Mouse (Mus musculus): ENCODE measurements around the gene Acyp2.
"Not testable (repeated sequence)": the region's sequence is repeated elsewhere in the genome, so short reads cannot be mapped to it uniquely, and the experiment has no call there.

The Acyp2 gene

DNA sequence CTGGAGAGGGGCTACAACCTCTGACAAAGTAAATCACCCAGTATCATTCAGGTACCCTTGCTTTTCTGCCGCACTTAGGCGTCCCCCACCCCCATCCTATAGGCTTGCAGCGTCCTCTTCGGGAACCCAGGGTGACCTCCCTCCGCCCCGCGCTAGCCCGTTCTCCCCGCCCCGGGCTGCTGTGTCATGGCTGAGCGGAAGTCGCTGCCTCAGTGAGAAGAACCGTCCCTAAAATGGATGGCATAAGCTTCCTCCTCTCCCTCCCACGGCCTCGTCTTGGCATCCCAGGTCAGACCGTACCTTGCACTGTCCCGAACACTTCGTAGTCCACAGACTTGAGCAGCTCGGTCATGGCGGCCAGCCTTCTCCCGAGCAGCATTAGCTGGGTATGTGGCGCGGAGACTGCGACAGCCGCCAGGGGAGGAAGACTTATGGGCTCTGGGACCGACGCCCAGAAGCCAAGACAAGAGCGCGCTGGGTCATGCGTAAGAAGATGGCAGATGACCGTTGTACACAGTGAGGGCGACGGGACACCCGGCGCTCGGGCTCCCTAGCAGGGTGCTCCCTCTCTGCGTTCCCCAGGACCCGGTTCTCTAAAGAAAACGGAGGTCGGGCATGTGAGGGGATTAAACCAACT lies at the start of gene Acyp2:
TSS of gene Acyp2 (minus strand) at position 587 of the 637 bp plus-strand sequence.
- DNase-seq (ENCODE audit: extremely low spot score): peak; percentile 91

DNA sequence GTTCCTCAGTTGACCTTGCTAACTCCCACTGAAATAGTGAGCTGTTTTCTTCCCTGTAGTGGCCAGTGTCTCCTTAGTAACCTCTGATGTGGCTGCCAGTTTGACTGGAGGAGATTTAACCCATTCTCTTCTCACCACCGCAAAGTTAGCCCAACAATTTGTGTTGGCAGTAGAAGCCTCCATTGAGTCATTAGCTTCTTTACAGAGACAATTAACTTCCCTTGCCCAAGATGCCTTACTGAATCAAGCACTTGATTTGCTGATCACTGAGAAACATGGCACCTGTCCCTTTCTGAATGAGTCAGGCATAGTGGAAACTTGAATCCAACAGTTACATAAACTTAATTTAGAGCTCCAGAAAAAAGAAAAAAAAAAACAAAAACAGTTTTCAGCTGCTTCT lies 40.0 kb upstream of the Acyp2 start:
- DNase-seq (ENCODE audit: extremely low spot score): no peak

- no peak for DNase-seq (ENCODE audit: extremely low spot score)
Measured at GRCm38 (mm10) chr11:30676086-30676485, 26.7 kb upstream of the Acyp2 start.

DNA sequence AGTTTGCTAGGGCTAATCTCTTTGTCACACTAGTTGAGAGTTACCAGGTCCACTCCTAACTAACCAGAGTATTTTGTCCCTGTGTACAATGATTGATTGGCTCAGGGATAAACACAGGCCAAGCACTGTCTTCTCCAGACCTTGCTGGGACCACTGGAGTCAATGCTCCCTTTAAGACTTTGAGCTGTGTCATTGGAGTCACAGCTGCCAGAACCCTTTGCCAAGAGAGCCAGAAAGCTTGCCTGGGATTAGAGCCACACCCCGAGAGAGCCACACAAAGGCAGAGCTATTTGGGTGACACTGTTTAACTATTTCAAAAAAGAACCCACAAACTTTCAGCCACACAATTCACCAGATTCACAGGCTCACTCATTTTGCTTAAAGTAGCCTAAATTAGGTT lies 23.3 kb upstream of the Acyp2 start:
- DNase-seq (ENCODE audit: extremely low spot score): no peak

DNA sequence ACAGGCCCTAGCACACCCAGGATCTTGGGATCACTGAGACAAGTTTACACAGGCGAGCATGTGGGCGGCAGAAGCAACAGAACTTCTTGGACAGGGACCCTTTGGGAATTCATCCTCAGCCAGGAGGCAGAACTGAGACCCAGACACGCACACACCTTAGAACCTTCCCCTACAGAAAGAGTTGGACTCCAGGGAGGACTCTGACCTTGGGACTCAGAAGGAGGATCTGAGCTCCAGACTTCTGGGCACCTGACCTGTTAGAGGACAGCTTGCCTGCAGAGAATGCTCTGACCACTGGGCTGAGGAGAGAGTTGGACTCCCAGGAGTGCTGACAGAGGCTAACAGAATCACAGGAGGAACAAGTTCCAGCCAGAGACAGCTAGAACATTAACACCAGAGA lies 13.6 kb upstream of the Acyp2 start:
- no peak for DNase-seq (ENCODE audit: extremely low spot score)

- DNase-seq (ENCODE audit: extremely low spot score): no peak
Measured at GRCm38 (mm10) chr11:30662591-30662990, 13.2 kb upstream of the Acyp2 start.

GRCm38 (mm10) chr11:30657069-30657468 lies 7.7 kb upstream of the Acyp2 start:
- DNase-seq (ENCODE audit: extremely low spot score): peak; percentile 22

DNA sequence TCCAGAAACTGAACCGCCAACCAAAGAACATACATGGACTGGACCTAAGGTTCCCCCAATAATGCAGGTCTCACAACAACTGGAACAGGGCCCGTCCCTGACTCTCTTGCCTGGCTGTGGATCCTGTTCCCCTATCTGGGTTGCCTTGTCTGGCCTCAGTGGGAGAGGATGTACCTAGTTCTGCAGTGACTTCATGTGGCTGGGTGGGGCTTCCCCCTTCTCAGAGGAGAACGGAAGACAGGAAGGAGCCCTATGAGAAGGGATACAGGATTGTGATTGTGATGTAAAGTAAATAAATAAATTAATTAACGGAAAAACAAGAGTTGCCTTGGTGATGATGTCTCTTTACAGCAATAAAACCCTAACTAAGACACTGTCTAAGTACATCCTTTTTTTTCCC lies 6.7 kb upstream of the Acyp2 start:
- DNase-seq (ENCODE audit: extremely low spot score): no peak

DNA sequence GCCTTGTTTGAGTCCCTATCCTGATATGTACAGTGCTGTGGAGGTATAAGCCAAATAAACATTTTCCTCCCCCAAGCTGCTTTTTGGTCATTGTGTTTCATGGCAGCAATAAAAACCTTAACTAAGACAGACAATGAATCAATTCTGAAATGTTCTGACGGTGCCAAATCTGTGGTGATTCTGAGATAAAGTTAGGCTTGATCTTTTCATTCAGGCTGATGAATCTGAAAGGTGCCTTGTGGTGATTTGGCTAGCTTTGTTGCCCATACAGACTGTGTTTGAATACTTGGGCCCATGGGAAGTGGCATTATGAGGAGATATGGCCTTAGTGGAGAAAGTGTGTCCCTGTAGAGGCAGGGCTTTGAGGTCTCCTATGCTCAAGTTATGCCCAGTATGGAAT lies 1.0 kb upstream of the Acyp2 start:
- no peak for DNase-seq (ENCODE audit: extremely low spot score)

GRCm38 (mm10) chr11:30635674-30636073 lies 13.7 kb downstream of the Acyp2 start:
- no peak for DNase-seq (ENCODE audit: extremely low spot score)

GRCm38 (mm10) chr11:30630514-30630913 lies 18.9 kb downstream of the Acyp2 start:
- DNase-seq (ENCODE audit: extremely low spot score): no peak

DNA sequence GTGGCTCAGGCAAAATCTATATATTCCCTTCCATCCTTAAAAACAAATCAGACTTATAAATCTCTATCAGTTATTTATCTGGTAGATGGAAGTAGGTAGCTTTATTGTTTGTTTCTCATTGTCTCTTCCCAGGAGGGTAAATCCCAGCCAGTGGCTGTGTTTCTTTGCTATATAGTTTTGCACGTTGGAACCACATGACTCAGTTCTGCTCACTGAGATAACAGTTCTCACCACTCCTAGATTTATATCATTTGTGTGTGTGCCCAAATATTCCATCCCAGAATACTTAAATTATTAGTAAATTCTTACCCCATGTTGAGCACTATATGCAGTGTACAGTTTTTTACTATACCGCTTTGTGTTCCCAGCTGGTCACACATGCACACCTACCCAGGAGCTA lies 26.2 kb downstream of the Acyp2 start:
- DNase-seq (ENCODE audit: extremely low spot score): no peak

- not testable (repeated sequence) for DNase-seq (ENCODE audit: extremely low spot score)
Measured at GRCm38 (mm10) chr11:30621386-30622363, 27.7 kb downstream of the Acyp2 start.

DNA sequence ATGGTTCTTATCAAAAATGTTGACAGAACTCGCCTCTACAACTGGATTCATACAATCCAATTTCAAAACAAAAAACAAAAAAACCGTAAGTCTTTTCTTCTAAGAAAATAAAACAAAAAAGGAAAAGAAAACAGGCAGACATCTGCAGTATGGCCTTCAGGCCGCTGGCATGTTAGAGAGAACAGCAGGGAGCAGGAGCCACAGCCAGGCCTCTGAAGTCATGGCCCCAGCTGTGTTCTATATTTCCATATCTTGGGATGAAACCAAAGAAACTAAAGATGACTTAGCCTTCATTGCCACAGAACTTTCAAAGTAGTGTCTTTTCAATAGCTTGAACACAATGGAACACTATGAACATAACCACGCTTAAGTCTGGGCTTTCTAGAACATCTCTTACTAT lies 31.2 kb downstream of the Acyp2 start:
- no peak for DNase-seq (ENCODE audit: extremely low spot score)

GRCm38 (mm10) chr11:30617571-30618097 lies 31.8 kb downstream of the Acyp2 start:
- peak; percentile 33 for DNase-seq (ENCODE audit: extremely low spot score)

- no peak for DNase-seq (ENCODE audit: extremely low spot score)
Measured at GRCm38 (mm10) chr11:30615977-30616376, 33.4 kb downstream of the Acyp2 start.

DNA sequence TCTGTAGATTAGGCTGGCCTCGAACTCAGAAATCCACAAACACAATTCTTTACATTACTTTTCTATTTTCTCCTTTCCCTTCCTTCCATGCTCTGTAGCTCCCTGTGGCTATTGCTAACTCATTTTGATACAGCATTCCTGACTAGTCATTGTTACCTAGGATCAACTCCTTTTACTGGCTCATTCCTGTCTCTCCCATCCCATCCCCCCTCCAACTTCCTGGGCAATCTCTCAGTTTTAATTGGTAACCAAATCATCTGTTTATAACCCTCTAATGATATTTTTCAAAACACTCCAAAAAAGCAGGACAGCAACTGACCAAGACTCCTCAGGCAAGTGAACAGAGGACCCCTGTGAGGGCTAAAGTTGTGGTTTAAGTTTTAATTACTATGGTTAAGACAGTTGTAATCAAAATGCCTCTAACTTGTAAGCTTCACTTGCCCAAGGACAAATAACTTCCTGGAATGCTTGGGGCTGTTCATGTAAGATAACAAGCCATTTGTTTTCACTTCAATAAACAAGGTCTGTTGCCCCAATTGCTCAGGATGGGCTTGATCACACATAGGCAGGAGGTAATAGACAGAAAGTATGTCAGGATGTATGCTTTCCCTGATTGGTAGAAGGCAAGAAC lies 35.4 kb downstream of the Acyp2 start:
- no peak for DNase-seq (ENCODE audit: extremely low spot score)

DNA sequence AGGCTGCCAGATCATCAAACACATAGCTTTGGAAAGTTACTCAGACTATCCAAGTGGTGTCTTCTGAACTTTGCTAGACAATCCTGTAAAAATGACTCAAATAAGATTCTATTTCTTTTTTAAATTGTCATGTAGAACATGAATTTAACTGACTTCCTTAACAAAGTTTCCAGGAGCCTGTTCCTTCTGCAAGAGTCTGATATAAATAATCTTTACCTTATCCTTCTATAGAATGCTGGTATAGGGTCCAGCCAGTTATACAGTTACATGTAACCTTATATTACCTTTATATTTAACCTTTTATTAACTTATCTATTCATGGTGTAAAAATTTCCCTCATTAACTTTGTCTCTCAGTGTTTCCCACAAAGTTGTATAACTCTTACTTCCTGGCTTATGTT lies 36.7 kb downstream of the Acyp2 start:
- no peak for DNase-seq (ENCODE audit: extremely low spot score)

- DNase-seq (ENCODE audit: extremely low spot score): no peak
Measured at GRCm38 (mm10) chr11:30609247-30609646, 40.1 kb downstream of the Acyp2 start.

- DNase-seq (ENCODE audit: extremely low spot score): no peak
Measured at GRCm38 (mm10) chr11:30607587-30608518, 41.5 kb downstream of the Acyp2 start.

DNA sequence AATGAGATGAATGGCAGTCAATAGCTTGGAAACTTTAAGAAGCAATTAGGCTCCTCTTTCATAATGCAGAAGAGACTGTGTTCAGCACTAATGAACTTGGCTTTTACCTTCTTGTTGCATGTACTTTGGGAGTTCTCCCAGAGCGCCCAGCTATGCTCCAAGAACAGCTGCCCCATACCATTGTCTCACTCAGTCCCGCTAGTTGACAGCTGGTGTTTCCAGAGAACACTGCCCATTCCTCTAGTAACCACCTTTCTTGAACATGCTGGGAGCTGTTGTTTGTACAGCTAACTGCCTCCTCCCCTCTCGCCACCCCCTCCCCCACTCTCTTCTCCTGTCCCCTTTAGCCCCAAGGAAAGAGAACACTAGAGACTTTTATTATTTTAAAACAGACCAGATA lies 52.1 kb downstream of the Acyp2 start:
- no peak for DNase-seq (ENCODE audit: extremely low spot score)
